18 mouse cellular contexts compared by ENCODE assay signal in genomic region chr13:89339055-89339454, GRCm38 (mm10).
DNase-seq lines count a peak whose midpoint lies in the region; ATAC-seq and TF ChIP-seq lines count a peak whose summit lies in the region.
"Had no signal": no experiment of that assay in that cellular context is flagged by ENCODE, and none has a peak within 500 bp of the region (broad histone marks: within the 10 kb centered on the region; RNA-seq: fewer than 3 reads in every experiment).

No protein-coding gene starts in this region.

- TF ChIP-seq POLR2A in lung, adult 2 months (IDR thresholded peaks at IDR 0.05; ENCODE audit: borderline replicate concordance, extremely low read depth, low read depth, low read length), result no peak

- no peak overlapping the region for H3K4me3 ChIP-seq in hindbrain, embryonic 12.5 days
- no peak overlapping the region for H3K4me3 ChIP-seq in hindbrain, embryonic 11.5 days (ENCODE audit: low read depth, low read length)
- no peak overlapping the region for H3K4me3 ChIP-seq in neural tube, embryonic 12.5 days
- H3K4me3 ChIP-seq in lung, adult 2 months (replicated peaks; ENCODE audit: extremely low read depth, low read depth, low read length), result no peak overlapping the region
- H3K4me3 ChIP-seq: embryonic facial prominence, embryonic 12.5 days; heart, embryonic 13.5 days; kidney, embryonic 15.5 days; limb, embryonic 12.5 days had no signal

- H3K4me2 ChIP-seq in hindbrain, embryonic 12.5 days (replicated peaks), result no peak overlapping the region
- no peak overlapping the region for H3K4me2 ChIP-seq in hindbrain, embryonic 11.5 days (replicated peaks; ENCODE audit: low read depth, low read length)
- H3K4me2 ChIP-seq in neural tube, embryonic 12.5 days (replicated peaks), result no peak overlapping the region
- H3K4me2 ChIP-seq: embryonic facial prominence, embryonic 12.5 days; heart, embryonic 13.5 days; kidney, embryonic 15.5 days; limb, embryonic 12.5 days had no signal

- no peaks in the 10 kb centered on the region for H3K27me3 ChIP-seq in hindbrain, embryonic 12.5 days
- no peaks in the 10 kb centered on the region for H3K27me3 ChIP-seq in hindbrain, embryonic 11.5 days (ENCODE audit: control insufficient read depth, insufficient read depth, low read length)
- H3K27me3 ChIP-seq in neural tube, embryonic 12.5 days (replicated peaks), result no peaks in the 10 kb centered on the region
- H3K27me3 ChIP-seq: embryonic facial prominence, embryonic 12.5 days; heart, embryonic 13.5 days; kidney, embryonic 15.5 days; limb, embryonic 12.5 days had no signal

- no peak overlapping the region for H3K27ac ChIP-seq in hindbrain, embryonic 12.5 days
- H3K27ac ChIP-seq in hindbrain, embryonic 11.5 days (ENCODE audit: low read depth, low read length), result no peak overlapping the region
- H3K27ac ChIP-seq in neural tube, embryonic 12.5 days, result no peak overlapping the region
- H3K27ac ChIP-seq: embryonic facial prominence, embryonic 12.5 days; heart, embryonic 13.5 days; kidney, embryonic 15.5 days; limb, embryonic 12.5 days; stomach, postnatal 0 days had no signal

- no peaks in the 10 kb centered on the region for H3K36me3 ChIP-seq in hindbrain, embryonic 12.5 days
- H3K36me3 ChIP-seq in hindbrain, embryonic 11.5 days (ENCODE audit: control insufficient read depth, insufficient read depth, low read length), result no peaks in the 10 kb centered on the region
- H3K36me3 ChIP-seq in neural tube, embryonic 12.5 days, result no peaks in the 10 kb centered on the region
- H3K36me3 ChIP-seq: embryonic facial prominence, embryonic 12.5 days; heart, embryonic 13.5 days; kidney, embryonic 15.5 days; limb, embryonic 12.5 days had no signal

- DNase-seq in hindbrain, embryonic 11.5 days (ENCODE audit: low spot score), result no peak
- DNase-seq in neural tube, embryonic 10.5 days (ENCODE audit: extremely low spot score, low spot score), result no peak
- DNase-seq in left cerebral cortex, adult 18-20 months (ENCODE audit: low spot score in 2 of 2), result no peak
- no peak for DNase-seq in lung, adult 2 months
- DNase-seq in heart, adult 8-10 months (ENCODE audit: low spot score), result no peak
- DNase-seq: adrenal gland, adult 8-10 months; cerebellum, adult 9-10 months; gastrocnemius, postnatal 25 days; lung, adult 18-20 months; spleen, adult 18-20 months had no signal

- peaks cover 2% of the 10 kb centered on the region; the same call in 1 of the 2 replicates for H3K4me1 ChIP-seq in hindbrain, embryonic 12.5 days
- H3K4me1 ChIP-seq in hindbrain, embryonic 11.5 days (replicated peaks; ENCODE audit: control insufficient read depth, insufficient read depth, low read length), result no peaks in the 10 kb centered on the region
- no peaks in the 10 kb centered on the region for H3K4me1 ChIP-seq in neural tube, embryonic 12.5 days
- H3K4me1 ChIP-seq in lung, adult 2 months (ENCODE audit: control insufficient read depth, insufficient read depth, low read length), result no peaks in the 10 kb centered on the region
- H3K4me1 ChIP-seq: embryonic facial prominence, embryonic 12.5 days; limb, embryonic 12.5 days had no signal

- no peak for TF ChIP-seq CTCF in lung, adult 2 months (IDR thresholded peaks at IDR 0.05; ENCODE audit: insufficient read depth, low read length)

- 0 out of 2 replicates have a peak, but pooled peaks have one; percentile 48 for ATAC-seq in hindbrain, embryonic 12.5 days (ENCODE audit: low FRiP score)
- no peak for ATAC-seq in hindbrain, embryonic 11.5 days (ENCODE audit: low FRiP score)
- ATAC-seq in neural tube, embryonic 12.5 days (ENCODE audit: low FRiP score, low read depth), result 0 out of 2 replicates have a peak, but pooled peaks have one; percentile 44
- ATAC-seq in megakaryocyte, adult 5-6 weeks (ENCODE audit: poor library complexity, severe bottlenecking), result 0 out of 2 replicates have a peak, but pooled peaks have one; percentile 11

- no peak overlapping the region for H3K9ac ChIP-seq in hindbrain, embryonic 12.5 days
- H3K9ac ChIP-seq in hindbrain, embryonic 11.5 days (ENCODE audit: low read depth, low read length), result no peak overlapping the region
- no peak overlapping the region for H3K9ac ChIP-seq in neural tube, embryonic 12.5 days
- H3K9ac ChIP-seq: embryonic facial prominence, embryonic 12.5 days; heart, embryonic 13.5 days; kidney, embryonic 15.5 days; limb, embryonic 12.5 days had no signal

- H3K9me3 ChIP-seq in hindbrain, embryonic 12.5 days (replicated peaks), result no peaks in the 10 kb centered on the region
- H3K9me3 ChIP-seq in hindbrain, embryonic 11.5 days (ENCODE audit: control insufficient read depth, low read length), result no peaks in the 10 kb centered on the region
- H3K9me3 ChIP-seq in neural tube, embryonic 12.5 days, result no peaks in the 10 kb centered on the region
- H3K9me3 ChIP-seq: embryonic facial prominence, embryonic 12.5 days; heart, embryonic 13.5 days; kidney, embryonic 15.5 days; limb, embryonic 12.5 days had no signal

- 73% methylated on average over 4 of the region's 4 CpGs for WGBS in hindbrain, embryonic 12.5 days
- 81% methylated on average over 4 of the region's 4 CpGs for WGBS in hindbrain, embryonic 11.5 days
- 70% methylated on average over 4 of the region's 4 CpGs for WGBS in neural tube, embryonic 12.5 days
- 67% methylated on average over 4 of the region's 4 CpGs for WGBS in lung, adult 2 months
